Mouse (Mus musculus): ENCODE measurements around the gene Rpl6. TPM values are rescaled to one million over a fixed set of nuclear protein-coding genes. Genes with fewer than 3 reads are reported as not detected.
A peak's percentile ranks its signal among the peaks of the same experiment; 100 is the strongest.
"Not testable (repeated sequence)": the region's sequence is repeated elsewhere in the genome, so short reads cannot be mapped to it uniquely, and the experiment has no call there.

The Rpl6 gene
- polyA plus RNA-seq, 1 experiment from 2014 or later = 464 TPM

DNA sequence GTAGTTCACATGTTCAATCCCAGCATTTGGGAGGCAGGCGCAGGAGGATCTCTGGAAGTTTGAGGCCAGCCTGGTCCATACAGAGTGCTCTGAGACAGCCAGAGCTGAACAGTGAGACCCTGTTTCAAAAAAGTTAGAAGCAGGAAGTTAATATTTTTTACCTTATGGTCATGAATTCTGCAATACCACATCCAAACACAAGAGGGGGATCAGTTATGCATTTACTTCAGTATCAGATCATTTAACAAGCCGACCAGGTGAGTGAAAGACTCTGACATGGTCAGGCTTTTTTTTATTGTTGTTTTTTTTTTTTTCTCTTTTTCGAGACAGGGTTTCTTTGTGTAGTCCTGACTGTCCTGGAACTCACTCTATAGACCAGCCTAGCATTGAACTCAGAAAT, 2.5 kb upstream of the Rpl6 start:
- peaks cover 5% of the 10 kb centered on the region; the same call in 1 of the 2 replicates for H3K36me3 ChIP-seq (ENCODE audit: control insufficient read depth, insufficient read depth, low read length)
- H3K9me3 ChIP-seq (ENCODE audit: control insufficient read depth, low read length) = no peaks in the 10 kb centered on the region
- ATAC-seq (ENCODE audit: low FRiP score, low TSS enrichment) (no peak), DNase-seq (ENCODE audit: low spot score) (no peak)
- no peak overlapping the region for H3K4me3 ChIP-seq (ENCODE audit: low read depth, low read length)
- no peaks in the 10 kb centered on the region for H3K27me3 ChIP-seq (ENCODE audit: control insufficient read depth, insufficient read depth, low read length)
- no peaks in the 10 kb centered on the region; the same call in 1 of the 2 replicates for H3K4me1 ChIP-seq (replicated peaks; ENCODE audit: control insufficient read depth, insufficient read depth)
- TF ChIP-seq EP300 (optimal IDR thresholded peaks at IDR 0.05) (no peak), CTCF (IDR thresholded peaks at IDR 0.05; ENCODE audit: low read depth) (peak; percentile 76)
- H3K27ac ChIP-seq (replicated peaks) = no peak overlapping the region
- WGBS = 40% methylated on average over 3 of the region's 3 CpGs
- no peak overlapping the region for H3K4me2 ChIP-seq (replicated peaks; ENCODE audit: low read depth)
- no peak overlapping the region for H3K9ac ChIP-seq (ENCODE audit: low read length)

DNA sequence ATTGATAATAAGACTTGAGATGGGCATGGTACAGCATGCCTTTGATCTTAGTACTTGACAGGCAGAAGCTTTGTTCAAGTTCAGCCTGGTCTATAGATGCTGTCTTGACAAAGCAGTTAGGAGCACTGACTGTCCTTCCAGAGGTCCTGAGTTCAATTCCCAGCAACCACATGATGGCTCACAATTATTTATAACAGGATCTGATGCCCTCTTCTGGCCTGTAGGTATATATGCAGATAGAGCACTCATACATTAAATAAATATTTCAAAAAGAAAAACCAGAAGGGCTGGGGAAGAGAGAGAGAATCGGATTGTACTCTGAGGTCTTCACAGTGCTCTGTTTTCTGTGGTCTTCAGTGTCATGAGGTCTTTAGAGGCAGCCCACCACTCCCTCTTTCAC, 1.8 kb upstream of the Rpl6 start:
- H3K4me1 ChIP-seq (replicated peaks; ENCODE audit: control insufficient read depth, insufficient read depth) = no peaks in the 10 kb centered on the region; the same call in 1 of the 2 replicates

DNA sequence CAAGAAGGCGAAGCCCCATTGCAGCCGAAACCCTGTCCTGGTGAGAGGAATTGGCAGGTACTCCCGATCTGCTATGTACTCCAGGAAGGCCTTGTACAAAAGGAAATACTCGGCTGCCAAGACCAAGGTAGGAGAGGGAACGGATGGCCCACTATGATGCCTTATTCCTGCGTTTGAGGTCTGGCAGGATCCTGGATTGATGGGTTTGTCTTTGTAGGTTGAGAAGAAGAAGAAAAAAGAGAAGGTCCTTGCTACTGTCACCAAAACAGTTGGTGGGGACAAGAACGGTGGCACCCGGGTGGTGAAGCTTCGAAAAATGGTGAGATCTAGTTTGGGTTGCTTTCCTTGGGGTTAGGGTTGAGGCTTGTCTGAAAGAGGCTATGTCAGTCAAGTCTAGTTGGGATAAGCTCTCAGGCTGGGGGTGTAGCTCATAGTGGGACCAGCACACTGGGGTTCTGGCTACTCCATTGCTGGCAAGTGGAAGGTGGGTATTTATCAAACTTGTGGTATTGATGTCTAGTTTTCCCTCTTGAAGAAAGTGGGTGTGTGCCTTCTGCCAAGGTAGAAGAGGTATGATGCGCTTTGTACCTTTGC, 1.4 kb downstream of the Rpl6 start:
- ATAC-seq (ENCODE audit: low FRiP score, low TSS enrichment); H3K27ac ChIP-seq (replicated peaks); H3K4me1 ChIP-seq (replicated peaks; ENCODE audit: control insufficient read depth, insufficient read depth); H3K27me3 ChIP-seq (ENCODE audit: control insufficient read depth, insufficient read depth, low read length); DNase-seq (ENCODE audit: low spot score); H3K9me3 ChIP-seq (ENCODE audit: control insufficient read depth, low read length): not testable (repeated sequence)
- WGBS = 65% methylated on average over 8 of the region's 10 CpGs
- Histone ChIP-seq H3K4me2 (replicated peaks; ENCODE audit: low read depth) (peak overlapping the region; percentile 70), H3K9ac (ENCODE audit: low read length) (peak overlapping the region; percentile 99), H3K4me3 (ENCODE audit: low read depth, low read length) (peak overlapping the region; percentile 95), H3K36me3 (ENCODE audit: control insufficient read depth, insufficient read depth, low read length) (peaks cover 21% of the 10 kb centered on the region)

More for the DNA sequence above, 1.8 kb upstream of the Rpl6 start:
- H3K4me3 ChIP-seq (ENCODE audit: low read depth, low read length) = no peak overlapping the region
- no peak overlapping the region for H3K27ac ChIP-seq (replicated peaks)
- H3K27me3 ChIP-seq (ENCODE audit: control insufficient read depth, insufficient read depth, low read length) = no peaks in the 10 kb centered on the region
- H3K9me3 ChIP-seq (ENCODE audit: control insufficient read depth, low read length) = no peaks in the 10 kb centered on the region
- H3K4me2 ChIP-seq (replicated peaks; ENCODE audit: low read depth) = no peak overlapping the region
- TF ChIP-seq CTCF (IDR thresholded peaks at IDR 0.05; ENCODE audit: low read depth) (peak; percentile 29), EP300 (optimal IDR thresholded peaks at IDR 0.05) (no peak)
- ATAC-seq (ENCODE audit: low FRiP score, low TSS enrichment) = no peak
- WGBS = 79% methylated on average over 1 of the region's 1 CpGs
- DNase-seq (ENCODE audit: low spot score) = no peak
- H3K36me3 ChIP-seq (ENCODE audit: control insufficient read depth, insufficient read depth, low read length) = peaks cover 10% of the 10 kb centered on the region; the same call in 1 of the 2 replicates
- H3K9ac ChIP-seq (ENCODE audit: low read length) = no peak overlapping the region

DNA sequence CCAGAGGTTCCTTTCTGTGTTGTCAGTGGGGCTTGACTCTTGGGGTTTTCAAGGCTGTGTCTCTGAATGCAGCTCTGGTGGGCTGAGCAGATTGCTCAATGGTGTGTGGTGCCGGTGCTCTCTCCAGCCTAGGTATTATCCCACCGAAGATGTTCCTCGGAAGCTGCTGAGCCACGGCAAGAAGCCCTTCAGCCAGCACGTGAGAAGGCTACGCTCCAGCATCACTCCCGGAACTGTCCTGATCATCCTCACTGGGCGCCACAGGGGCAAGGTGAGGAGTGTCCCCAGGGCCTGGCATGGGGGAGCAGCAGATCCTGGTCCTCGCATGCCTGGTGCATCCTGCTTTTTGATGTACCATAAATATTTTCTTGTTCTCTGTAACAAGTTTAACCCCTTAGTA, 2.3 kb downstream of the Rpl6 start:
- ATAC-seq (ENCODE audit: low FRiP score, low TSS enrichment) (no peak), DNase-seq (ENCODE audit: low spot score) (no peak)
- H3K4me3 ChIP-seq (ENCODE audit: low read depth, low read length) = no peak overlapping the region
- no peaks in the 10 kb centered on the region for H3K27me3 ChIP-seq (ENCODE audit: control insufficient read depth, insufficient read depth, low read length)
- no peak overlapping the region; the same call in 1 of the 2 replicates for H3K9ac ChIP-seq (ENCODE audit: low read length)
- no peak overlapping the region for H3K27ac ChIP-seq (replicated peaks)
- no peak for TF ChIP-seq CTCF (IDR thresholded peaks at IDR 0.05; ENCODE audit: low read depth)
- TF ChIP-seq EP300 (optimal IDR thresholded peaks at IDR 0.05) = no peak
- WGBS = 63% methylated on average over 9 of the region's 9 CpGs
- no peak overlapping the region for H3K4me2 ChIP-seq (replicated peaks; ENCODE audit: low read depth)
- no peaks in the 10 kb centered on the region for H3K9me3 ChIP-seq (ENCODE audit: control insufficient read depth, low read length)
- H3K36me3 ChIP-seq (ENCODE audit: control insufficient read depth, insufficient read depth, low read length) = peaks cover 21% of the 10 kb centered on the region
- no peaks in the 10 kb centered on the region; the same call in 1 of the 2 replicates for H3K4me1 ChIP-seq (replicated peaks; ENCODE audit: control insufficient read depth, insufficient read depth)

DNA sequence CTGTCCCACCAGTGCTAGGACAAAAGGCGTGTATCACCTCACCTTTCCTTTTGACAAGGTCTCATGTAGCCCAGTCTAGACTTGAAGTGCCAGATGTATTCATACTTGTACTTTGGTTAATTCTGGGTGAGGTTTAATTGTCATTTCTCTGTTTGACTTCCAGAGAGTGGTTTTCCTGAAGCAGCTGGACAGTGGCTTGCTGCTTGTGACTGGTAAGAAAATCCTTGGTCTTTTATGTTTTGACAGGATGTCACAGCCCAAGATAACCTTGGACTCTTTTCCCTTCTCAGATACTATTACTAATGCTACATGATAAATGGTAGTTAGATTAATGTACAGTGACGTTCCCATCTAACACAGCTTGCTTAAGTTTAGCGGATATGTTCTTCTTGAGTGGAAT, 2.7 kb downstream of the Rpl6 start:
- Histone ChIP-seq H3K4me2 (replicated peaks; ENCODE audit: low read depth) (no peak overlapping the region), H3K27ac (replicated peaks) (no peak overlapping the region), H3K9ac (ENCODE audit: low read length) (no peak overlapping the region), H3K27me3 (ENCODE audit: control insufficient read depth, insufficient read depth, low read length) (no peaks in the 10 kb centered on the region), H3K4me1 (replicated peaks; ENCODE audit: control insufficient read depth, insufficient read depth) (no peaks in the 10 kb centered on the region; the same call in 1 of the 2 replicates), H3K36me3 (ENCODE audit: control insufficient read depth, insufficient read depth, low read length) (peaks cover 22% of the 10 kb centered on the region), H3K4me3 (ENCODE audit: low read depth, low read length) (no peak overlapping the region), H3K9me3 (ENCODE audit: control insufficient read depth, low read length) (no peaks in the 10 kb centered on the region)
- WGBS = 48% methylated on average over 3 of the region's 3 CpGs
- ATAC-seq (ENCODE audit: low FRiP score, low TSS enrichment) (no peak), DNase-seq (ENCODE audit: low spot score) (no peak)
- TF ChIP-seq CTCF (IDR thresholded peaks at IDR 0.05; ENCODE audit: low read depth) (no peak), EP300 (optimal IDR thresholded peaks at IDR 0.05) (no peak)

DNA sequence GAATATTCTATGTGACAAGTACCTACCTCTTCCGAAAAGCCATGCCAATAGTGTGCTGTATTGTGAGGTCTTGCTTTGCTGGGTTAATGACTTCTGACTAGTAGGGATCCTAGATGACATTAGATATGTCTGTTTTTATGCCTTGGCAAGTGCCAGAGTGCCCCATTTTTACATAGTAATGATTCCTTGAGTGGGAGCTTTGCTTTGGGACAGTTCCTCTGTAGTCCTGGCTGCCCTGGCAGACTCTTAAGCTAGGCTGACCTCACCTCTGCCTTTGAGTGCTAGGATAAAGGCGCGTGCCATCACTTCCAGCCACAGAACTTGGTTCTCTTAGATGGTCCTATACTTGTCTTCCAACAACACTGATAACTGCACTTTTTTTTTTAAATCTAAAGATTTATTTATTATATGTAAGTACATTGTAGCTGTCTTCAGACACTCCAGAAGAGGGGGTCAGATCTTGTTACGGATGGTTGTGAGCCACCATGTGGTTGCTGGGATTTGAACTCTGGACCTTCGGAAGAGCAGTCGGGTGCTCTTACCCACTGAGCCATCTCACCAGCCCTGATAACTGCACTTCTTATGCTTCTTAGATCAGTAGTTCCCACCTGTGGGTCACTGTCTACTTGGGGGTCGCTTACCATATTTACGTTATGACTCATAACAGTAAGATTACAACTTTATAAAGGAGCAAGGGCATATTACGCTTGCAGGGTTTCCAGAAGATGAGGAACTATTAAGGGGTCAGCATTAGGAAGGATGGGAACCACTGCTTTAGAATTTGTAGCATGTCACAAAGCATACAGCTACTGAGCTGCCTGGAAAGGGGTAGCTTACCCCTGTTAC, 5.7 kb downstream of the Rpl6 start:
- no peak overlapping the region for H3K4me2 ChIP-seq (replicated peaks; ENCODE audit: low read depth)
- H3K36me3 ChIP-seq (ENCODE audit: control insufficient read depth, insufficient read depth, low read length) = peaks cover 27% of the 10 kb centered on the region
- no peak for DNase-seq (ENCODE audit: low spot score)
- H3K9me3 ChIP-seq (ENCODE audit: control insufficient read depth, low read length) = no peaks in the 10 kb centered on the region
- TF ChIP-seq EP300 (optimal IDR thresholded peaks at IDR 0.05) (no peak), CTCF (IDR thresholded peaks at IDR 0.05; ENCODE audit: low read depth) (no peak)
- H3K9ac ChIP-seq (ENCODE audit: low read length) = no peak overlapping the region
- WGBS = 79% methylated on average over 9 of the region's 9 CpGs
- H3K4me3 ChIP-seq (ENCODE audit: low read depth, low read length) = no peak overlapping the region
- no peak for ATAC-seq (ENCODE audit: low FRiP score, low TSS enrichment)
- no peaks in the 10 kb centered on the region for H3K27me3 ChIP-seq (ENCODE audit: control insufficient read depth, insufficient read depth, low read length)
- no peak overlapping the region for H3K27ac ChIP-seq (replicated peaks)
- no peaks in the 10 kb centered on the region; the same call in 1 of the 2 replicates for H3K4me1 ChIP-seq (replicated peaks; ENCODE audit: control insufficient read depth, insufficient read depth)

Data from stomach, postnatal 0 days (tissue).